Mouse (Mus musculus) layer of hippocampus, adult 2 months (tissue): Measurements from ENCODE around the gene Fbxl3. TPM values are rescaled to one million over a fixed set of nuclear protein-coding genes. Genes with fewer than 3 reads are reported as not detected.

Experiments
- DNase-seq, 2 experiments: peaks; one replicate each; pipeline ENCODE4 v3.0.0; 2022; ENCODE audit warnings: low spot score in 2 of 2
- H3K27ac ChIP-seq: fragments of 200-600 bp; 2 replicates; pipeline ENCODE4 v1.8.1; 2022
- H3K4me3 ChIP-seq: fragments of 200-600 bp; 2 replicates; pipeline ENCODE4 v1.8.1; 2022; ENCODE audit warnings: mild to moderate bottlenecking
- CTCF ChIP-seq: fragments of 200-600 bp; conservative IDR thresholded peaks from 2 replicates; pipeline ENCODE4 v1.8.1; 2022; ENCODE audit warnings: antibody characterized with exemption, mild to moderate bottlenecking, moderate library complexity
- total RNA-seq, 2 experiments: library from RNA; stranded (reverse); gene quantifications; 2 replicates each; pipeline ENCODE4 v1.2.3; 2021

The Fbxl3 gene
- total RNA-seq, 2 experiments from 2014 or later, result 101 to 102 TPM

DNA sequence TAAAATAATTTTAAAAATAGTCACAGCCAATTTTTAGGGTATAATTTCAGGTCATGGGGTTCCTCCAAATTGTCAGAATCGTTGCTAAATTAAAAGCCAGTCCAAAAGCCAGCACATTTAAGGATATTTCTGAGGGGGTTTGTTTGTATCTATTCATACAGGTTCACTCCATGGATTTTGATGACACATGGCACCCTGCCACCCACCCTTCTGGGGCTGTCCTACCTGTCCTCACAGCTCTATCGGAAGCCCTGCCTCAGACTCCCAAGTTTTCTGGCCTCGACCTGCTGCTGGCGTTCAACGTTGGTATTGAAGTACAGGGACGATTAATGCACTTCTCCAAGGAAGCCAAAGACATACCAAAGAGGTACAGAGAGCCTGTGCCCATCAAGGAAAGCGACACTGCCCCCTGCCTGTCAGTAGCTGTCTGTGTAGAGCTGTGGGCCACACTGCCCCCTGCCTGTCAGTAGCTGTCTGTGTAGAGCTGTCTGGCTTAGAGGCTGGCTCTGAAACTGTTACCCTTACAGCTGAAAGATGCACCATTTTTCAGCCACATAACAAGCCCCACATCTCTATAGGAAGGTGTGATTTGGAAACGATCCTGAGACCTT, 48.1 kb downstream of the Fbxl3 start:
- Histone ChIP-seq H3K4me3 (no peak overlapping the region), H3K27ac (no peak overlapping the region)
- DNase-seq, result peak; percentile 77
- TF ChIP-seq CTCF, result peak; percentile 99

DNA sequence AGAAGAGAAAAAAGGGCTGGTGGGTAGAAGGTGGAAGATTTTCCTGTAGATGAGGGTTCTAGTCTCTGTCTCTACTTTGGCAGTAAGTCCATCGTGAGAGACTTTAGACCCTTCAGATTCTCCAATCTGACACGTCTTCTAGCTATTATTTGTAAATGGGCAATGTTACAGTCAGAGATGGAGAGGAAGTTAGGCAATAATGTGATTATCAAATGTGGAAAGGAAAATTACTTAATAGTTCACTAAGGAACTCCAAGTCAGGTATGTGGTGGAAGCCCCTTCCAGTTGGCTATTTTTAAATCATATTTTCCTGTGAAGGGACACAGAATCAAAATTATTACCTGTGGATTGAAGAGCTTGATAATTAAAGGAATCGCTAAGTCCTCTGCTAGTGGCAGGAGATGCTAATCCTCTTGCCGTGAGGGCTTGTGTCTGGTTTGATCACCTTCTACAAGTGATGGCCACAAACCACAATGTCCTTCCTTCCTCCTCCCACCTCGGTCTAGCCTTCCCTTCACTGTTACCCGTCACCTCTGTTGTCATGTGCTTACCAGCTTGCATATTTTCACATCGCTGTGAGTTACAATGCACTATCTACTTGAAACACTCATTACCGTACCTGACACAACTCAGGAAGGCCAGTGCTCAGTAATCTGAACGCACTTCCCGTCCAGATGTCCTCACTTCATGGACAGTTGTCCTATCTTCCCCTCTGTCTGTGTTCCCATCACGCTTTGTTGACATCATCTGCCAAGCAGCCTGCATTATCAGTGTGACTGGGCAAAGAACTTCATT, 50.9 kb downstream of the Fbxl3 start:
- no peak for DNase-seq
- no peak for TF ChIP-seq CTCF
- Histone ChIP-seq H3K4me3 (no peak overlapping the region), H3K27ac (no peak overlapping the region)

DNA sequence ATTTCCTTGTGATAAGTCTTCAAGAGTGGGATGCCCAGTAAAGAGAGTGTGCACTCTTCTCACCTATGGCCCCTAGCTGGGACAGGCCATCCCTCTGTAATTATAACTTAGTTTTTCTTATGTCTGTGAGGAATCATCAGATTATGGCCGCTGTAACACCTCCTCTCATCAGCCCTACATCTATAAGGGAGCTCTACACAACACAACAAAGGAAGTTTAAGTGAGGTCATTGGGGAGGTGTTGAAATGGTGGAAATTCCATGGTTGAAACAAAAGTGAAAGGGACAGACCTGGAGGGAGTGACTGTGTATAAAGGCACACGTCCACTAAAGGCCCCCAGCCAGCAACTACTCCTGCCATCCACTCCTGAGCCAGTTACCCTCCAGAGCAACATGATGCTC, 52.7 kb downstream of the Fbxl3 start, which contains the start of gene Acod1:
Gene Acod1, plus strand, starts transcription at position 301 of the 400 bp plus-strand sequence.
- TF ChIP-seq CTCF, result no peak
- no peak within 1 kb of the TSS for H3K27ac ChIP-seq
- no peak for DNase-seq
- H3K4me3 ChIP-seq, result no peak within 1 kb of the TSS

DNA sequence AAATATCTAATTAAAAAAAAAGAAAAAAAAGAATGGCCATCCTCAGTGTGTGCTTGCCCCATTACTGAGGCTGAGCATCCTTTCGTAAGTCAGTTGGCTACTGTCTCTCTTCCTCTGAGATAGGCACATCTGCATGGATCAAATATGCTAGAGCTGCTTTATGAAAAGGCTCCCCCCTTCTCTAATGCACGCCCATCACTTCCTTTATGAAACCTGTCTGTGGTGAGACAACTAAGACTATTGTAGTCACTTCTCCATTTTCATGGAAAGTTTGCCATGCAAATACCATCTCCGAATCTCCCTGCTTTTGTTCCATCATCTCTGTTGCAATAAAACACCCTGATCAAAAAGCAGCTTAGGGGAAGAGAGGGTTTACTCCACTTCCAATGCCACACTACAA, 62.4 kb downstream of the Fbxl3 start:
- TF ChIP-seq CTCF, result no peak
- H3K4me3 ChIP-seq, result no peak overlapping the region
- no peak overlapping the region for H3K27ac ChIP-seq
- no peak for DNase-seq

DNA sequence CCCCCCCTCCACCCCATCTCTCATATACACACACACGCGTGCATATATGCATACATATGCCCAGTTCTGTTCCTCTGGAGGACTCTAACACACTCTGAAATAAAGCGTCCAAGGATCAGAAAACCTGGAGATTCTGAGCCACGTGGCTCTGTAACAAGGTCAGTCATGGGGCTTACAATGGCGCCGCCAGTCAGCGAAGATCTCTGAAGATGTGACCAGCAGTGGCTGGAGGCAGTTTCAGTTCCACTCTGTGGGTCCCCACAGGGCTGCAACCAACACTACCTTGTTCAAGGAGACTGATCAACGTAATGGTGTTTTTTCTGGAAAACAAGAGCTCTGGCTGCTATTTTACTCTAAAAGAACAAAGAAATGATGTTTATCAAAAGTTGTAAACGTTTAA, 65.3 kb downstream of the Fbxl3 start:
- no peak for DNase-seq
- no peak for TF ChIP-seq CTCF
- Histone ChIP-seq H3K4me3 (no peak overlapping the region), H3K27ac (no peak overlapping the region)

DNA sequence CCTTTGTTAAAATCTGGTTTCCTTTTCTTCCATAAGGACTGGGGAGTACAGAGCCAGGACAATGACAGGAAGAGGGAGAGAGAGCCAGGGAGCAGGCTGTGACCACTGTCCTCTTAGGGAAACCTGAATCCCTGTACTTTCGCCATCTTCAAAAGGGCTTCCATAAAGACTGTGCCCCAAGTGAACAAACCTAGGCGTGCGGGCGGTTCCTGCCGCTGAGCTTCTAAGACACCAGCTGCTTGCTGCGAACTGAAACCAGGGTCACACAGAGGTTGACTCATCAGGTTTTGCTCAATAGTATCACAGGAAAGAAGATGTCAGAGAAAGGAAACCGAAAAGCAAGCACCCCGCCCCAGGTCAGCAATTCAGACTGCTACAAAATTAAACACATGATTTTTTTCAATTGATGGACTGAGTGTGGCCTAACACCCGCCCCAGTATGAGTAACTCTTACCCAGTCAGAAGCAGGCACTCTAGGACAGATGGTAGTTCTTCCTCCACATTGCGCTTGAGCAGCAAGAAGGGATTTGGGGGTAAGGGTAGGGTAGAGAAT, 66.0 kb downstream of the Fbxl3 start:
- no peak for TF ChIP-seq CTCF
- no peak overlapping the region for H3K4me3 ChIP-seq
- H3K27ac ChIP-seq, result no peak overlapping the region
- no peak for DNase-seq

Other genes with a start within 250 kb of the Fbxl3 start
- 100 to 1,000 TPM; 120 to 123 TPM for gene Kctd12, start 116.9 kb downstream of the Fbxl3 start, total RNA-seq
- not detected for gene Acod1, start 52.6 kb downstream of the Fbxl3 start, total RNA-seq
- 10 to 100 TPM; 10.1 to 10.2 TPM for gene Cln5, start 29.4 kb downstream of the Fbxl3 start, total RNA-seq
- 100 to 1,000 TPM; 173 to 185 TPM for gene Mycbp2, start 247.2 kb upstream of the Fbxl3 start, total RNA-seq